Mouse (Mus musculus): ENCODE results near the gene Il17c.

Gene Il17c

GRCm38 (mm10) chr8:122421376-122422070, at the start of gene Il17c:
Il17c (plus strand) TSS chr8:122422020.
- DNase-seq: peak in 1 of 2 experiments; percentile 51

- no peak for DNase-seq
Observed at GRCm38 (mm10) chr8:122375320-122375719, 46.5 kb upstream of the Il17c start.

- no peak for DNase-seq
Observed at GRCm38 (mm10) chr8:122375751-122376364, 46.0 kb upstream of the Il17c start.

GRCm38 (mm10) chr8:122376365-122377231, 45.2 kb upstream of the Il17c start, which contains the start of gene Zc3h18:
Zc3h18 (plus strand) TSS chr8:122376609.
- peak; percentile 99 for DNase-seq

- DNase-seq: no peak
Observed at GRCm38 (mm10) chr8:122383039-122383438, 38.8 kb upstream of the Il17c start.

GRCm38 (mm10) chr8:122389357-122389756, 32.5 kb upstream of the Il17c start:
- DNase-seq: no peak

- DNase-seq: no peak
Observed at GRCm38 (mm10) chr8:122390758-122391157, 31.1 kb upstream of the Il17c start.

- no peak for DNase-seq
Observed at GRCm38 (mm10) chr8:122393717-122394116, 28.1 kb upstream of the Il17c start.

- DNase-seq: no peak
Observed at GRCm38 (mm10) chr8:122395291-122395690, 26.5 kb upstream of the Il17c start.

GRCm38 (mm10) chr8:122398186-122398585, 23.6 kb upstream of the Il17c start:
- DNase-seq: no peak

GRCm38 (mm10) chr8:122405146-122405805, 16.5 kb upstream of the Il17c start:
- no peak for DNase-seq

- DNase-seq: no peak
Observed at GRCm38 (mm10) chr8:122407678-122408077, 14.1 kb upstream of the Il17c start.

- DNase-seq: no peak
Observed at GRCm38 (mm10) chr8:122414311-122414710, 7.5 kb upstream of the Il17c start.

GRCm38 (mm10) chr8:122415554-122415953, 6.3 kb upstream of the Il17c start:
- DNase-seq: no peak

- DNase-seq: no peak
Observed at GRCm38 (mm10) chr8:122419881-122420555, 1.8 kb upstream of the Il17c start.

GRCm38 (mm10) chr8:122423217-122423616, 1.4 kb downstream of the Il17c start:
- no peak for DNase-seq

- DNase-seq: peak; percentile 50 to 61
Observed at GRCm38 (mm10) chr8:122423659-122424058, 1.8 kb downstream of the Il17c start.

GRCm38 (mm10) chr8:122426145-122426544, 4.3 kb downstream of the Il17c start:
- DNase-seq: no peak

GRCm38 (mm10) chr8:122427607-122428006, 5.8 kb downstream of the Il17c start:
- no peak for DNase-seq

- DNase-seq: no peak
Observed at GRCm38 (mm10) chr8:122428163-122428562, 6.3 kb downstream of the Il17c start.

GRCm38 (mm10) chr8:122430058-122430636, 8.3 kb downstream of the Il17c start:
- peak; percentile 45 to 61 for DNase-seq

- DNase-seq: no peak
Observed at GRCm38 (mm10) chr8:122430646-122431045, 8.8 kb downstream of the Il17c start.

Data from lung, adult 18-20 months (tissue).